Mouse (Mus musculus) neural tube, embryonic 10.5 days (tissue): ENCODE measurements at regions not wholly inside any gene's neighbourhood (a gene's known extent, or its start where the extent isn't known, plus 50 kb on each side); places are given as distances from the start of the nearest gene placed in this dataset.
A peak's percentile ranks its signal among the peaks of the same experiment; 100 is the strongest.

ENCODE experiments used
- DNase-seq: peaks from one replicate; pipeline ENCODE4 v3.0.0-alpha.2; 2017; ENCODE audit warnings: low spot score; ENCODE audit errors: extremely low spot score

GRCm38 (mm10) chr1:98192671-98193070 lies 97.2 kb upstream of the Pam start:
- no peak for DNase-seq

- DNase-seq: no peak
Measured at GRCm38 (mm10) chr1:98192044-98192484, 96.6 kb upstream of the Pam start.

- no peak for DNase-seq
Measured at GRCm38 (mm10) chr1:98191331-98191730, 95.9 kb upstream of the Pam start.

- peak; percentile 19 for DNase-seq
Measured at GRCm38 (mm10) chr1:98190741-98191140, 95.3 kb upstream of the Pam start.

GRCm38 (mm10) chr1:98189991-98190471 lies 94.6 kb upstream of the Pam start:
- peak; percentile 66 for DNase-seq

GRCm38 (mm10) chr1:98180372-98180771 lies 84.9 kb upstream of the Pam start:
- no peak for DNase-seq

GRCm38 (mm10) chr1:98179030-98179429 lies 83.6 kb upstream of the Pam start:
- peak; percentile 40 for DNase-seq

GRCm38 (mm10) chr1:98174811-98175132 lies 79.3 kb upstream of the Pam start:
- DNase-seq: no peak

- DNase-seq: no peak
Measured at GRCm38 (mm10) chr1:98173907-98174810, 78.7 kb upstream of the Pam start.

GRCm38 (mm10) chr1:98173431-98173830 lies 78.0 kb upstream of the Pam start:
- DNase-seq: no peak

GRCm38 (mm10) chr1:98171291-98171690 lies 75.8 kb upstream of the Pam start:
- DNase-seq: no peak

- no peak for DNase-seq
Measured at GRCm38 (mm10) chr1:98169352-98169751, 73.9 kb upstream of the Pam start.

GRCm38 (mm10) chr1:98167800-98168199 lies 72.4 kb upstream of the Pam start:
- DNase-seq: no peak

GRCm38 (mm10) chr1:98162639-98162927 lies 67.1 kb upstream of the Pam start:
- no peak for DNase-seq

GRCm38 (mm10) chr1:98161882-98162638 lies 66.6 kb upstream of the Pam start:
- DNase-seq: no peak

- no peak for DNase-seq
Measured at GRCm38 (mm10) chr1:98158969-98159368, 63.5 kb upstream of the Pam start.

GRCm38 (mm10) chr1:98147361-98147760 lies 51.9 kb upstream of the Pam start:
- DNase-seq: no peak
